Mouse (Mus musculus): Measurements from ENCODE around the gene Ssc4d.

GRCm38 (mm10) chr5:135946621-135947020, 27.7 kb downstream of the Ssc4d start:
- no peak for TF ChIP-seq CTCF (IDR thresholded peaks at IDR 0.05; ENCODE audit: low read depth, low read length)
- TF ChIP-seq TAL1 (conservative IDR thresholded peaks at IDR 0.05; ENCODE audit: low read depth, low read length), result no peak
- TF ChIP-seq GATA1 (IDR thresholded peaks at IDR 0.05; ENCODE audit: borderline replicate concordance, low read length), result no peak
